In the genomic region with DNA sequence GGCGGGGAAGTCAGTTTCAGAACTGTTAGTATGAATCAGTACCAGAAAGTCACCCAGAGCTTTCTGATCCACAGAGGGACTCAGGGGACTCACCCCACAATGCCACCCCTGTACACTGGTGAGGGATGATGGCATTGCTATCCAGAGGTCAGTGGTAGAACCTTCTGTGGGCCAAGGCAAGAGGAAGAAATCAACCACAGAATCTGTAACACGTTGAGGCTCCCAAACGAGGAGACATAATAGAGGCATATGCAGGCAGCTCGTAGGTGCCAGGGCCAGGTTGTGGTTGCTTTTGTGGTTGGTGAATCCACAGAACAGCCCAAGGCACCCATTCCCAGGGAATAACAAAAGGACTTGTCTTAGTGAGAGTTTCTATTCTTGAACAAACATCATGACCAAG, we compare ENCODE assay signal across 20 mouse cellular contexts.
"Had no signal": no experiment of that assay in that cellular context is flagged by ENCODE, and none has a peak within 500 bp of the region (broad histone marks: within the 10 kb centered on the region; RNA-seq: fewer than 3 reads in every experiment).

No protein-coding gene starts in this region.

- H3K27me3 ChIP-seq: lung, embryonic 15.5 days; midbrain, embryonic 12.5 days; neural tube, embryonic 13.5 days; neural tube, embryonic 15.5 days had no signal

- H3K27ac ChIP-seq: midbrain, embryonic 10.5 days; midbrain, embryonic 12.5 days; neural tube, embryonic 13.5 days; neural tube, embryonic 15.5 days had no signal

- H3K36me3 ChIP-seq: lung, embryonic 15.5 days; midbrain, embryonic 10.5 days; midbrain, embryonic 12.5 days; neural tube, embryonic 13.5 days; neural tube, embryonic 15.5 days had no signal

- H3K9ac ChIP-seq: liver, postnatal 0 days; lung, embryonic 15.5 days; midbrain, embryonic 12.5 days; neural tube, embryonic 13.5 days; neural tube, embryonic 15.5 days had no signal

- H3K4me3 ChIP-seq: lung, embryonic 15.5 days; midbrain, embryonic 10.5 days; midbrain, embryonic 12.5 days; myocyte; neural tube, embryonic 13.5 days; neural tube, embryonic 15.5 days had no signal

- DNase-seq: liver, postnatal 0 days; lung, adult 2 months; lung, postnatal 10 days; lung, postnatal 4 days; midbrain, embryonic 14.5 days; retina, postnatal 1 day; right cerebral cortex, adult 18-20 months; right cerebral cortex, postnatal 25 days; right cerebral cortex, postnatal 4 days; spleen, adult 18-20 months; thymus, adult 2 months; thymus, postnatal 25 days; thymus, postnatal 4 days had no signal

- H3K4me1 ChIP-seq: midbrain, embryonic 10.5 days; midbrain, embryonic 12.5 days; neural tube, embryonic 13.5 days; neural tube, embryonic 15.5 days had no signal

- H3K9me3 ChIP-seq: lung, embryonic 15.5 days; midbrain, embryonic 10.5 days; midbrain, embryonic 12.5 days; neural tube, embryonic 13.5 days; neural tube, embryonic 15.5 days had no signal

- H3K4me2 ChIP-seq: lung, embryonic 15.5 days; midbrain, embryonic 12.5 days; neural tube, embryonic 13.5 days; neural tube, embryonic 15.5 days had no signal

- ATAC-seq: liver, postnatal 0 days; midbrain, embryonic 16.5 days had no signal
